Mouse (Mus musculus) embryonic facial prominence, embryonic 14.5 days (tissue): ENCODE data around the gene Dnaic1. TPM values are rescaled to one million over a fixed set of nuclear protein-coding genes. Genes with fewer than 3 reads are reported as not detected.

ENCODE experiments used
- ATAC-seq: fragments of 200-750 bp; cut with Nextera tagmentation; 2 replicates; pipeline ENCODE4 v1.8.0; 2017; ENCODE audit warnings: low read depth, moderate number of reproducible peaks, moderate TSS enrichment
- DNase-seq: peaks from one replicate; pipeline ENCODE4 v3.0.0-alpha.2; 2015; ENCODE audit warnings: low spot score
- H3K27ac ChIP-seq: fragments of 300-500 bp; sonication (generic); replicated peaks from 2 replicates; pipeline ENCODE4 v1.5.1; 2014; ENCODE audit warnings: low read depth, mild to moderate bottlenecking, low read length, moderate library complexity
- H3K27me3 ChIP-seq: fragments of 300-500 bp; sonication (generic); replicated peaks from 2 replicates; pipeline ENCODE4 v1.6.1; 2014; ENCODE audit warnings: low read length; ENCODE audit not compliant: control insufficient read depth, insufficient read depth
- H3K36me3 ChIP-seq: fragments of 300-500 bp; sonication (generic); 2 replicates; pipeline ENCODE4 v1.6.1; 2014; ENCODE audit warnings: low read length, mixed read lengths; ENCODE audit not compliant: control insufficient read depth, insufficient read depth
- H3K4me1 ChIP-seq: fragments of 300-500 bp; sonication (generic); 2 replicates; pipeline ENCODE4 v1.6.1; 2014; ENCODE audit warnings: antibody characterized with exemption, low read length; ENCODE audit not compliant: control insufficient read depth, insufficient read depth
- H3K4me2 ChIP-seq: fragments of 300-500 bp; sonication (generic); 2 replicates; pipeline ENCODE4 v1.6.1; 2014; ENCODE audit warnings: low read depth, mild to moderate bottlenecking, low read length, moderate library complexity, mixed read lengths
- H3K4me3 ChIP-seq: fragments of 300-500 bp; sonication (generic); 2 replicates; pipeline ENCODE4 v1.5.1; 2014; ENCODE audit warnings: low read depth, mild to moderate bottlenecking, low read length
- H3K9ac ChIP-seq: fragments of 300-500 bp; sonication (generic); 2 replicates; pipeline ENCODE4 v1.6.1; 2014; ENCODE audit warnings: low read depth, mild to moderate bottlenecking, low read length, moderate library complexity, mixed read lengths
- H3K9me3 ChIP-seq: fragments of 300-500 bp; sonication (generic); 2 replicates; pipeline ENCODE4 v1.6.1; 2016; ENCODE audit warnings: low read length; ENCODE audit not compliant: control insufficient read depth
- WGBS: fragments of 180-500 bp; shearing (Covaris S2); extraction: QIAGEN DNeasy Blood & Tissue Kit; methylation state at CpG from one replicate; pipeline ENCODE4 v1.1.7; 2014; 5-methylcytosine and 5-hydroxymethylcytosine counted together
- polyA plus RNA-seq: library from polyadenylated mRNA; unstranded; fragments of >200 nt; fragmentation: Nextera tagmentation; extraction: Ambion mirVana; gene quantifications from 2 replicates; pipeline ENCODE4 v1.2.1, GENCODE M21; 2014

The Dnaic1 gene
- polyA plus RNA-seq, 1 experiment from 2014 or later = 3.7 TPM

DNA sequence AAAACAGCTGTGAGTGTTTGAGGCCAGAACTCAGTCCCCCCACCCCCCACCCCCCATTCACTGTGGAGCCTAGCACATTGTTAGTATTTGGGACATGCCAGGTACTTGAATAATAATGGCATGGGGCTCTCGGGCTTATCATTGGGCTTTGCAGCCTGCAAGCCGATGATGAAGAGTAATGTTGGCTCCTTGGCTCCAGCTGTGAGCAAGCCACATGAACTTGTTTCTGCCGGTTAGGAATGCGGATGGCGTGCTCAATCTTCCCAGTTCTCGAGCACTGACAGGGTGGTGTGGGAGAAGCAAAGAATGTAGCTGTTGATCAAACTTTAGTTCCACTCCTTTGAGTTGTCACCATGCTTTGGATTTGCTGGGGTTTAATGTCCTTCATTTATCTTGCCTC lies 6.3 kb downstream of the Dnaic1 start:
- Histone ChIP-seq H3K36me3 (no peaks in the 10 kb centered on the region), H3K27me3 (0 out of 2 replicates have a peak, but pooled peaks cover 9% of the 10 kb centered on the region), H3K9ac (no peak overlapping the region), H3K4me2 (no peak overlapping the region), H3K9me3 (no peaks in the 10 kb centered on the region), H3K4me1 (0 out of 2 replicates have a peak, but pooled peaks cover 13% of the 10 kb centered on the region), H3K27ac (no peak overlapping the region), H3K4me3 (no peak overlapping the region)
- peak; percentile 48 for DNase-seq
- WGBS = 23% methylated on average over 6 of the region's 6 CpGs
- no peak for ATAC-seq

DNA sequence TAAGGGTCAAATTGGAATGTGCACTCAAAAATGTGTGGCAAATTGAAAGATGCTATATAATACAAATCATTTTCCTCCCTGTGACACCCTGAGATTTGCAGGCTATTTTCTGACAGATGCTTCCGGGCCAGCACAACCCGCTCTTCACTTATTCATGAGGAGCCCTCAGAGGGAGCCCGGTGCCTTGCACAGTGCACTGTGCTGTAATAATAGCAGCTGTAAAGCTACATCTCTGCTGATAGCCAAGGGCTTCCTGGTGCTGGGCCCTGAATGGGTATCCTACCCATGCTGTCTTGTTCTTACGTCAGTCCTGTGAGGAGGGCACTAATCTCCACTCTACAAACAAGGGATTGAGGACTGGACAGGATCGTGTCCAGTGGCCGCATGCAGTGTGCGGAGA lies 13.8 kb downstream of the Dnaic1 start:
- no peak overlapping the region for H3K9ac ChIP-seq
- H3K27me3 ChIP-seq = no peaks in the 10 kb centered on the region
- no peaks in the 10 kb centered on the region for H3K36me3 ChIP-seq
- WGBS = 80% methylated on average over 7 of the region's 7 CpGs
- no peak for DNase-seq
- no peak overlapping the region for H3K27ac ChIP-seq
- H3K4me2 ChIP-seq = no peak overlapping the region
- H3K9me3 ChIP-seq = no peaks in the 10 kb centered on the region
- no peak overlapping the region for H3K4me3 ChIP-seq
- H3K4me1 ChIP-seq = no peaks in the 10 kb centered on the region
- no peak for ATAC-seq

DNA sequence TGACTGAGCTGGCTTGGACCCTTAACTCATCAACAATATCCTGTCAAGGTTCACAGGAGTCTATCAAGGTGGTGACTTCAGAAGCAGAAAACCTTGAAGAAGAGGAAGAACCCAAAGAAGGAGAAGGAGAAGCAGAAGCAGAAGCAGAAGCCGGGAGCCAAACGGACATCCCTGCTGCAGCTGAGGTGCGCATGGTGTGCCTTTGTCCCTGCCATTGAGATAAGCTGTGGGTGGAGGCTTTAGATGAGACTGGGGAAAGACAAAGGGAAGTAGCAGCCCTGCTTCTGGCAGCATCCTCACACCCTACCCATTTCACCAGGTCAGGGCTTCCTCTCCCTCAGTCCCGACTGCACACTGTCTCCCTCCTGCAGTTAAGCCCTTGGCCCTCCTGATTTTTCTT lies 33.2 kb downstream of the Dnaic1 start:
- DNase-seq = no peak

DNA sequence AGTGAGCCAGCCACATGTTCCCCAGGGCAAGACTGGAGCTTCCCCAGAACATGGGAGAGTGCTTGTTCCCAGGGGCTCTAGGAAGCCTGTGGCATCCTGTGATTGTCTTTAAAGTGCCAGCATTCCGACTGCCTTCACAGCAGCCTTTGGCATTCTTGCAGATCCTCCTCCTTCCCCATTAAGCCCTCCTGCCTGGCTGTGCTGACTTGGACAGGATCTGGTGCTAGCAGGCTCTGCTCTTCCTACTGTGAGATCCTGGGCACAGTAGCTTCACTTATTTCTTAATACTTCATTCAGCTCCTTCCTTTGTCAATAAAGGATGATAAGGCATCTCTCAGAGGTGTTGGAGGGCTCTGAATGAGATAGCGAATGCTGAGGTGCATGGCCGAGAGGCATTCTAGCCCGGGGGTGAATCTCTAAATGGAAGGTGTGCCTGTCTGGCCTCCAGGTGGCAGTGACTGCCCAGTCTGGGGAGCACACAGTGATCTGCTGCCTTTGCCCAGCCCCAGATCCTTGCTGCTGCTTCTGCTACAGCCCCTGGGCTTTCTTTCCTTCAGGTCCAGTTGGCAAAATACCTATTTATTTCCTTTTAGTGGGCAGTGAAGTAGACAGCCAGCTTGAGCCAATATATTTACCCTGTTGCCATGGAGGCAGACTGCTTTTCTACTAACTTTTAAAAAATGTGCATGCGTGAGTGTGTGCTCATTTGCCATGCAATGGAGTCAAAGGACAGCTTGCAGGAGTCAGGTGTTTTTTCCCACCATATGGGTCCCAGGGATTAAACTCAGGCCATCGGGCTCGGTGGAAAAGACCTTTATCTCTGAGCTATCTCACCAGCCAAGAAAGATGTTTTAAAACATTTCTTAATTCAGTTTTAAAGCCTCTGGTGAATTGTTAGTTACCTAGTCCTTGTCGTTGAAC lies 35.2 kb downstream of the Dnaic1 start:
- ATAC-seq (no peak), DNase-seq (no peak)
- Histone ChIP-seq H3K36me3 (no peaks in the 10 kb centered on the region), H3K4me3 (no peak overlapping the region), H3K4me2 (no peak overlapping the region), H3K9ac (no peak overlapping the region), H3K27me3 (peaks cover 3% of the 10 kb centered on the region; the same call in 1 of the 2 replicates), H3K4me1 (no peaks in the 10 kb centered on the region), H3K27ac (no peak overlapping the region), H3K9me3 (no peaks in the 10 kb centered on the region)
- WGBS = 42% methylated on average over 8 of the region's 8 CpGs

More for the DNA sequence above, 33.2 kb downstream of the Dnaic1 start:
- Histone ChIP-seq H3K27ac (no peak overlapping the region), H3K36me3 (no peaks in the 10 kb centered on the region), H3K27me3 (peaks cover 6% of the 10 kb centered on the region; the same call in 1 of the 2 replicates), H3K4me3 (no peak overlapping the region), H3K9me3 (no peaks in the 10 kb centered on the region), H3K9ac (no peak overlapping the region), H3K4me1 (no peaks in the 10 kb centered on the region), H3K4me2 (no peak overlapping the region)
- 48% methylated on average over 4 of the region's 4 CpGs for WGBS
- no peak for ATAC-seq

DNA sequence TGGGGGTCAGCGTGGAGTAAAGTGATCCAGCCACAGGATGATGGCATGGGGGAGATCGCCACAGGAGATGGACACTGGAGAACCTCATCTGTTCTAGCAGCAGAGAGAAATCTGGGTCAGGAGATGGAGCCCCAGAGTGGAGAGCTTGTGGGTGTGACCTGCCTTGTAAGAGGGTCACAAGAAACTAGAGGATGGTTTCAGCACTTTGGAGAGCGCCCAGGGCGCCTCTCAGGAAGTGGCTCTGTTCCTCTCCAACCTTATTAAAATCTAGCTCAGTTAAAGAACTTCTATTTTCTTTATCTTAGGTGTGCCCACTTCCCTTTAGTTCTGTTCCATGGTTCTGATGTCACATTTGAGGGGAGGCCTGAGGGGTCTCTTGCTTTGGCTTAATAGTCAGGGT lies 37.2 kb downstream of the Dnaic1 start:
- no peaks in the 10 kb centered on the region for H3K9me3 ChIP-seq
- ATAC-seq = no peak
- no peak overlapping the region for H3K4me3 ChIP-seq
- no peak overlapping the region for H3K4me2 ChIP-seq
- no peaks in the 10 kb centered on the region for H3K36me3 ChIP-seq
- DNase-seq = peak; percentile 88
- H3K27ac ChIP-seq = no peak overlapping the region
- 34% methylated on average over 4 of the region's 4 CpGs for WGBS
- H3K27me3 ChIP-seq = no peaks in the 10 kb centered on the region; the same call in 1 of the 2 replicates
- H3K9ac ChIP-seq = no peak overlapping the region
- H3K4me1 ChIP-seq = no peaks in the 10 kb centered on the region

DNA sequence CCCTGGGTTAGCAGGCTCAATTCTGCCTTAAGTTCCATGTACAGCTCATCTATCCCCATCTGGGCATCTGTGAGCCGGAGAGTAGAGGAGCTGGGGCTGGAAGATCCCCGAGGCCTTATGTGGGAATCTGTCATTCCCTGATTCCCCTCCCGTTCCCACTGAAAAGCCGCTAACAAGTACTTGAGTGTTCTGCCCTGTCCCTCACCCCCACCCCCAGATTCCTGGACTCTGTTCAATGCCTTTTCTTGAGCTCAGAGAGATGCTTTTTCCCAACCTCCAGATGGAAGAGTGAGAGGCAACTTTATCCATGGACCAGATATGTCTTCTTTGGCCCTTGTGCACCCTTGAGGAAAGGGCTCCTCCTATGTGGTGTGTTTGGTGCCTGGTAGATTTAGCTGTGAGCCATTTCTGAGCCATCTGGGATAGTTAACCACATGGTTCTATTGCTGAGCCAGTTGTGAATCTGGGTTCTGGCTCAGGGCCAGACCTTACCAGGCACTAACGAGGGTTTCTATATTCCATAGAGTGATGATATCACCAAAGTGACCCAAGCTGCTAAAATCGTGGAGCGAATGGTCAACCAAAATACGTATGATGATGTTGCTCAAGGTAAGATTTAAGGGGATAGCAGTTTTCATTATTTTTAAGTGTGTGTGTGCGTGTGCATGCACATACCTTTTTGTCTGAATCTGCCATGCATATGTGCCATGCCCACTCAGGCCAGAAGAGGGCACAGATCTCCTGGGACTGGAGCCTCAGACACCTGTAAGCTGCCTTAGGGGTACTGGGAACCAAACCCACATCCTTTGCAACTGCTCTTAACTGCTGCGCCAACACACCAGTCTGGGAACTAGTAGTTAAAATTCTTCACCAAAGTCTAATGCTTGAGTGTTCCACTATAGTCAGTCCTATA lies 40.4 kb downstream of the Dnaic1 start:
- 74% methylated on average over 10 of the region's 10 CpGs for WGBS
- H3K9me3 ChIP-seq = no peaks in the 10 kb centered on the region

DNA sequence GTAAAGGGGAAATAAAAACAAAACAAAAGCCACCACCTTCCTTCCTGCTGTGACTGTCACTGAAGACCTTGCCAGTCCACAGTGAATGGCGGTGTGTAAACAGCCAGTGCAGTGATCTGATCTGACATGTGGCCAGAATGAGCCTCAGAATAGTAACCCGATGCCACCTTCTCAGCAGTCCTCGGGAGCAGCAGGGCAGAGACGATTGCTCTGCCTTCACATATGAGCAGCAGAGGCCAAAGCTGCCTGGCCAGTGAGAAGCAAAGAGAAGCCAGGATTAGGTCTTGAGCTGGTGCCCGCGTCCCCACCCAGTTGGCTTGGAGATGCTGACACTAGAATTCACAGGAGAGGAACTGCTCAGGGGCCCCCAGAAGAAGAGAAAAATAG lies 41.0 kb downstream of the Dnaic1 start:
- Histone ChIP-seq H3K9me3 (no peaks in the 10 kb centered on the region), H3K4me2 (no peak overlapping the region), H3K4me3 (no peak overlapping the region), H3K36me3 (no peaks in the 10 kb centered on the region), H3K27me3 (no peaks in the 10 kb centered on the region), H3K27ac (no peak overlapping the region), H3K4me1 (no peaks in the 10 kb centered on the region), H3K9ac (no peak overlapping the region)
- no peak for ATAC-seq
- DNase-seq = no peak
- 36% methylated on average over 6 of the region's 6 CpGs for WGBS

More for the DNA sequence above, 40.4 kb downstream of the Dnaic1 start:
- H3K9ac ChIP-seq = no peak overlapping the region
- ATAC-seq = no peak
- H3K27ac ChIP-seq = no peak overlapping the region
- no peaks in the 10 kb centered on the region for H3K36me3 ChIP-seq
- H3K27me3 ChIP-seq = no peaks in the 10 kb centered on the region
- DNase-seq = no peak
- no peaks in the 10 kb centered on the region for H3K4me1 ChIP-seq
- no peak overlapping the region for H3K4me3 ChIP-seq
- no peak overlapping the region for H3K4me2 ChIP-seq

DNA sequence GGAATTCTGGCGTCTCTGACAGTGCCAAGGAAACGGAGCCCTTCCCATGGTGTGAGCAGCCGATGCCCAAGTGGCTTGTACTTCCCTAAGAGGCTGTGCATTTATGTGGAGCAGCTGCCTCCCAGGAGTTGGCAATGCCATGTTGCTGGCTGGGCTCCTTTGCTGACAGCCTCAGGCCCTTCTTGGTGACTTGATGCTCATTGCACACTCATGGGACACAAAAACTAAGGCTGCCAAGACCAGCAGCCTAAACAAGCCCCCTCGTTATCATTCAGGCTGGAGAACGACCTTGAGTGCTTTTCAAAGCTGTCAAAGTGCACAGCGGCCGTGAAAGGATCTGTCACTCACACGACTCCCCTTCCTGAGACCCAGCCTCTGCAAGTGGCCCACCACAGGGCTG lies 42.6 kb downstream of the Dnaic1 start:
- Histone ChIP-seq H3K4me1 (no peaks in the 10 kb centered on the region), H3K4me3 (no peak overlapping the region), H3K27ac (no peak overlapping the region), H3K9me3 (no peaks in the 10 kb centered on the region), H3K4me2 (no peak overlapping the region), H3K36me3 (no peaks in the 10 kb centered on the region), H3K27me3 (no peaks in the 10 kb centered on the region), H3K9ac (no peak overlapping the region)
- no peak for DNase-seq
- WGBS = 51% methylated on average over 8 of the region's 8 CpGs
- no peak for ATAC-seq
